In genomic region chr15:78881828-78882227, GRCm38 (mm10) we compare ENCODE assay signal across 35 mouse cellular contexts. TPM values are rescaled to one million over a fixed set of nuclear protein-coding genes. Genes with fewer than 3 reads are reported as not detected.
DNase-seq lines count a peak whose midpoint lies in the region; ATAC-seq and TF ChIP-seq lines count a peak whose summit lies in the region.
"Had no signal": no experiment of that assay in that cellular context is flagged by ENCODE, and none has a peak within 500 bp of the region (broad histone marks: within the 10 kb centered on the region; RNA-seq: fewer than 3 reads in every experiment).

No protein-coding gene starts in this region.

- H3K4me2 ChIP-seq in heart, postnatal 0 days (ENCODE audit: low read depth, low read length), result no peak overlapping the region
- no peak overlapping the region for H3K4me2 ChIP-seq in liver, embryonic 15.5 days
- H3K4me2 ChIP-seq in liver, embryonic 12.5 days, result no peak overlapping the region
- H3K4me2 ChIP-seq in forebrain, postnatal 0 days (ENCODE audit: low read depth), result no peak overlapping the region
- H3K4me2 ChIP-seq: embryonic facial prominence, embryonic 15.5 days; forebrain, embryonic 12.5 days; heart, embryonic 12.5 days; hindbrain, embryonic 15.5 days; lung, embryonic 15.5 days; midbrain, embryonic 15.5 days; neural tube, embryonic 12.5 days had no signal

- peak; percentile 11; the same call in 1 of the 2 replicates for TF ChIP-seq CTCF in heart, postnatal 0 days (IDR thresholded peaks at IDR 0.05; ENCODE audit: low read depth)
- TF ChIP-seq CTCF in heart, adult 2 months (IDR thresholded peaks at IDR 0.05), result no peak
- TF ChIP-seq CTCF in forebrain, postnatal 0 days (IDR thresholded peaks at IDR 0.05; ENCODE audit: low read depth), result no peak

- no peaks in the 10 kb centered on the region for H3K9me3 ChIP-seq in heart, postnatal 0 days (replicated peaks; ENCODE audit: control insufficient read depth, low read length)
- no peaks in the 10 kb centered on the region for H3K9me3 ChIP-seq in liver, embryonic 15.5 days (replicated peaks)
- H3K9me3 ChIP-seq in liver, embryonic 12.5 days (replicated peaks), result no peaks in the 10 kb centered on the region
- no peaks in the 10 kb centered on the region for H3K9me3 ChIP-seq in forebrain, postnatal 0 days (ENCODE audit: low read length)
- H3K9me3 ChIP-seq: embryonic facial prominence, embryonic 10.5 days; embryonic facial prominence, embryonic 15.5 days; forebrain, embryonic 12.5 days; G1E; heart, embryonic 12.5 days; hindbrain, embryonic 10.5 days; hindbrain, embryonic 15.5 days; lung, embryonic 15.5 days; midbrain, embryonic 15.5 days; neural tube, embryonic 12.5 days had no signal

- H3K79me2 ChIP-seq in heart, adult 2 months (replicated peaks; ENCODE audit: control insufficient read depth, insufficient read depth, low read length), result no peaks in the 10 kb centered on the region

- no peaks in the 10 kb centered on the region for H3K27me3 ChIP-seq in heart, postnatal 0 days (ENCODE audit: control insufficient read depth, insufficient read depth, low read length)
- H3K27me3 ChIP-seq in heart, adult 2 months (ENCODE audit: control insufficient read depth, insufficient read depth, low read length), result no peaks in the 10 kb centered on the region
- no peaks in the 10 kb centered on the region for H3K27me3 ChIP-seq in liver, embryonic 15.5 days
- no peaks in the 10 kb centered on the region for H3K27me3 ChIP-seq in liver, embryonic 12.5 days (replicated peaks)
- H3K27me3 ChIP-seq in forebrain, postnatal 0 days (ENCODE audit: insufficient read depth, low read length), result no peaks in the 10 kb centered on the region
- H3K27me3 ChIP-seq: embryonic facial prominence, embryonic 15.5 days; forebrain, embryonic 12.5 days; heart, embryonic 12.5 days; hindbrain, embryonic 15.5 days; lung, embryonic 15.5 days; midbrain, embryonic 15.5 days; neural tube, embryonic 12.5 days had no signal

- TF ChIP-seq EP300 in heart, postnatal 0 days (IDR thresholded peaks at IDR 0.05; ENCODE audit: low read depth), result no peak
- TF ChIP-seq EP300 in heart, adult 2 months (IDR thresholded peaks at IDR 0.05; ENCODE audit: insufficient read depth, low read depth, low read length), result no peak

- no peak for ATAC-seq in heart, postnatal 0 days (ENCODE audit: insufficient read depth, low read depth)
- no peak for ATAC-seq in liver, embryonic 15.5 days (ENCODE audit: insufficient read depth)
- ATAC-seq in liver, embryonic 12.5 days, result no peak
- ATAC-seq in forebrain, postnatal 0 days, result no peak
- ATAC-seq: inflammation-experienced regulatory T-cells, adult 6 months; midbrain, embryonic 15.5 days had no signal

- TF ChIP-seq POLR2A in heart, adult 2 months (IDR thresholded peaks at IDR 0.05; ENCODE audit: insufficient read depth, low read depth, low read length), result no peak

- no peak overlapping the region for H3K4me3 ChIP-seq in heart, postnatal 0 days (ENCODE audit: low read depth, low read length)
- no peak overlapping the region for H3K4me3 ChIP-seq in heart, adult 2 months
- H3K4me3 ChIP-seq in liver, embryonic 15.5 days (replicated peaks), result no peak overlapping the region
- no peak overlapping the region for H3K4me3 ChIP-seq in liver, embryonic 12.5 days
- H3K4me3 ChIP-seq in forebrain, postnatal 0 days (ENCODE audit: low read depth, low read length), result no peak overlapping the region
- H3K4me3 ChIP-seq: embryonic facial prominence, embryonic 10.5 days; embryonic facial prominence, embryonic 15.5 days; forebrain, embryonic 12.5 days; heart, embryonic 12.5 days; hindbrain, embryonic 10.5 days; hindbrain, embryonic 15.5 days; lung, embryonic 15.5 days; midbrain, embryonic 15.5 days; neural tube, embryonic 12.5 days had no signal

- peaks cover 68% of the 10 kb centered on the region for H3K36me3 ChIP-seq in heart, postnatal 0 days (replicated peaks; ENCODE audit: control insufficient read depth, insufficient read depth, low read length)
- no peaks in the 10 kb centered on the region for H3K36me3 ChIP-seq in heart, adult 2 months (ENCODE audit: control insufficient read depth, insufficient read depth, low read length)
- H3K36me3 ChIP-seq in liver, embryonic 15.5 days (replicated peaks), result peaks cover 64% of the 10 kb centered on the region
- H3K36me3 ChIP-seq in liver, embryonic 12.5 days, result peaks cover 73% of the 10 kb centered on the region
- peaks cover 64% of the 10 kb centered on the region for H3K36me3 ChIP-seq in forebrain, postnatal 0 days (ENCODE audit: insufficient read depth)

- H3K27ac ChIP-seq in heart, postnatal 0 days (ENCODE audit: low read depth), result no peak overlapping the region
- no peak overlapping the region for H3K27ac ChIP-seq in heart, adult 2 months
- H3K27ac ChIP-seq in liver, embryonic 15.5 days (replicated peaks), result 0 out of 2 replicates have a peak overlapping the region, but pooled peaks have one; percentile 19
- no peak overlapping the region for H3K27ac ChIP-seq in liver, embryonic 12.5 days
- H3K27ac ChIP-seq in forebrain, postnatal 0 days (ENCODE audit: low read depth, low read length), result no peak overlapping the region
- H3K27ac ChIP-seq: embryonic facial prominence, embryonic 10.5 days; embryonic facial prominence, embryonic 15.5 days; forebrain, embryonic 12.5 days; hindbrain, embryonic 10.5 days; hindbrain, embryonic 15.5 days; lung, embryonic 15.5 days; macrophage; midbrain, embryonic 15.5 days; neural tube, embryonic 12.5 days had no signal

- DNase-seq in heart, postnatal 0 days (ENCODE audit: low spot score), result no peak
- no peak for DNase-seq in heart, adult 2 months
- peak; percentile 31 for DNase-seq in 416B (ENCODE audit: low read depth)
- DNase-seq in naive thymus-derived CD4-positive, alpha-beta T cell, adult 2 months (ENCODE audit: low read depth), result peak; percentile 35
- no peak for DNase-seq in forebrain, postnatal 0 days
- DNase-seq: adrenal gland, adult 8-10 months; cerebellum, adult 8-10 months; cerebellum, postnatal 25 days; gastrocnemius, postnatal 10 days; heart, adult 11 months; heart, postnatal 10 days; kidney, adult 2 months; right cerebral cortex, postnatal 4 days; thymus, adult 2 months; thymus, postnatal 36 days had no signal

- intact Hi-C loops in heart, adult 2 months (cut with DNase I), result no loop called here

- no peak overlapping the region for H3K9ac ChIP-seq in heart, postnatal 0 days (replicated peaks; ENCODE audit: low read depth, low read length)
- H3K9ac ChIP-seq in heart, adult 2 months (ENCODE audit: low read depth, low read length), result no peak overlapping the region
- no peak overlapping the region for H3K9ac ChIP-seq in liver, embryonic 15.5 days
- no peak overlapping the region for H3K9ac ChIP-seq in liver, embryonic 12.5 days
- no peak overlapping the region for H3K9ac ChIP-seq in forebrain, postnatal 0 days
- H3K9ac ChIP-seq: embryonic facial prominence, embryonic 15.5 days; forebrain, embryonic 12.5 days; heart, embryonic 12.5 days; hindbrain, embryonic 15.5 days; lung, embryonic 15.5 days; midbrain, embryonic 15.5 days; neural tube, embryonic 12.5 days had no signal

- peaks cover 6% of the 10 kb centered on the region; the same call in 1 of the 2 replicates for H3K4me1 ChIP-seq in heart, postnatal 0 days (ENCODE audit: control insufficient read depth, insufficient read depth)
- H3K4me1 ChIP-seq in heart, adult 2 months (ENCODE audit: control insufficient read depth, insufficient read depth, low read length), result peaks cover 2% of the 10 kb centered on the region; the same call in 1 of the 2 replicates
- peaks cover 39% of the 10 kb centered on the region for H3K4me1 ChIP-seq in liver, embryonic 15.5 days (replicated peaks)
- peaks cover 29% of the 10 kb centered on the region for H3K4me1 ChIP-seq in liver, embryonic 12.5 days
- H3K4me1 ChIP-seq in forebrain, postnatal 0 days (ENCODE audit: insufficient read depth), result peaks cover 7% of the 10 kb centered on the region

- WGBS in heart, postnatal 0 days, result 76% methylated on average over 3 of the region's 3 CpGs
- WGBS in heart, adult 2 months, result 89% methylated on average over 3 of the region's 3 CpGs
- 75% methylated on average over 3 of the region's 3 CpGs for WGBS in liver, embryonic 15.5 days (ENCODE audit: insufficient replicate concordance)
- WGBS in liver, embryonic 12.5 days (ENCODE audit: insufficient replicate concordance), result 79% methylated on average over 3 of the region's 3 CpGs
- 91% methylated on average over 3 of the region's 3 CpGs for WGBS in forebrain, postnatal 0 days

RNA-seq across cellular contexts. Expression of gene Gga1, which starts 4.8 kb away (rescaled TPM):
- 32.4 and 40.5 TPM in 2 replicates for total RNA-seq in heart, postnatal 0 days (2014; rRNA removed; ENCODE audit: low replicate concordance)
- 30.1 and 32.4 TPM in 2 replicates for polyA plus RNA-seq in heart, postnatal 0 days (2015; fragmentation: Nextera tagmentation; extraction: Ambion mirVana)
- total RNA-seq in heart, adult 2 months (2021), result 10 to 100 TPM; 42.2 to 44.4 TPM
- 44.7 and 52.7 TPM in 2 replicates for polyA plus RNA-seq in heart, adult 2 months (2012; rRNA removed)
- polyA plus RNA-seq in liver, embryonic 15.5 days (2015; fragmentation: Nextera tagmentation; extraction: Ambion mirVana), result 21.4 and 23.6 TPM in 2 replicates
- 32.2 and 33.5 TPM in 2 replicates for polyA plus RNA-seq in liver, embryonic 12.5 days (2016; fragmentation: Nextera tagmentation; extraction: Ambion mirVana)
- 37.0 and 42.9 TPM in 2 replicates for total RNA-seq in forebrain, postnatal 0 days (2014; rRNA removed)
- 54.8 and 55.7 TPM in 2 replicates for polyA plus RNA-seq in forebrain, postnatal 0 days (2015; fragmentation: Nextera tagmentation; extraction: Ambion mirVana)

RNA-seq across cellular contexts. Expression of gene Gm49510, which starts 17.6 kb away (rescaled TPM):
- 0.73 TPM in 1 of 2 replicates, not detected in the other for total RNA-seq in heart, postnatal 0 days (2014; rRNA removed; ENCODE audit: low replicate concordance)
- polyA plus RNA-seq in heart, postnatal 0 days (2015; fragmentation: Nextera tagmentation; extraction: Ambion mirVana), result 0.08 and 0.18 TPM in 2 replicates
- not detected for total RNA-seq in heart, adult 2 months (2021)
- polyA plus RNA-seq in heart, adult 2 months (2012; rRNA removed), result 0.04 TPM in 1 of 2 replicates, not detected in the other
- polyA plus RNA-seq in liver, embryonic 15.5 days (2015; fragmentation: Nextera tagmentation; extraction: Ambion mirVana), result 0.08 and 0.26 TPM in 2 replicates
- 0.17 and 0.43 TPM in 2 replicates for polyA plus RNA-seq in liver, embryonic 12.5 days (2016; fragmentation: Nextera tagmentation; extraction: Ambion mirVana)
- not detected in 2 replicates for total RNA-seq in forebrain, postnatal 0 days (2014; rRNA removed)
- polyA plus RNA-seq in forebrain, postnatal 0 days (2015; fragmentation: Nextera tagmentation; extraction: Ambion mirVana), result not detected in 2 replicates
- total RNA-seq: adrenal gland, postnatal 4 days; gastrocnemius, postnatal 10 days; heart, postnatal 10 days; layer of hippocampus, postnatal 10 days; liver, adult 2 months had no signal
- polyA plus RNA-seq: forebrain, embryonic 12.5 days; hindbrain, embryonic 15.5 days; inflammation-experienced regulatory T-cells, adult 6 months; kidney, adult 2 months; liver, adult 2 months; macrophage; midbrain, embryonic 15.5 days had no signal

RNA-seq across cellular contexts. Expression of gene Sh3bp1, which starts 17.7 kb away (rescaled TPM):
- total RNA-seq in heart, postnatal 0 days (2014; rRNA removed; ENCODE audit: low replicate concordance), result 9.8 and 11.7 TPM in 2 replicates
- 6.4 and 7.0 TPM in 2 replicates for polyA plus RNA-seq in heart, postnatal 0 days (2015; fragmentation: Nextera tagmentation; extraction: Ambion mirVana)
- total RNA-seq in heart, adult 2 months (2021), result 1 to 10 TPM; 2.6 to 3.3 TPM
- 12.6 and 19.2 TPM in 2 replicates for polyA plus RNA-seq in heart, adult 2 months (2012; rRNA removed)
- 14.4 and 15.3 TPM in 2 replicates for polyA plus RNA-seq in liver, embryonic 15.5 days (2015; fragmentation: Nextera tagmentation; extraction: Ambion mirVana)
- polyA plus RNA-seq in liver, embryonic 12.5 days (2016; fragmentation: Nextera tagmentation; extraction: Ambion mirVana), result 34.3 and 39.3 TPM in 2 replicates
- 2.0 and 6.4 TPM in 2 replicates for total RNA-seq in forebrain, postnatal 0 days (2014; rRNA removed)
- polyA plus RNA-seq in forebrain, postnatal 0 days (2015; fragmentation: Nextera tagmentation; extraction: Ambion mirVana), result 3.3 and 4.3 TPM in 2 replicates

RNA-seq across cellular contexts. Expression of gene Lgals2, which starts 26.5 kb away (rescaled TPM):
- total RNA-seq in heart, postnatal 0 days (2014; rRNA removed; ENCODE audit: low replicate concordance), result 4.6 TPM in 1 of 2 replicates, not detected in the other
- polyA plus RNA-seq in heart, postnatal 0 days (2015; fragmentation: Nextera tagmentation; extraction: Ambion mirVana), result 0.27 and 0.36 TPM in 2 replicates
- total RNA-seq in heart, adult 2 months (2021), result not detected
- polyA plus RNA-seq in heart, adult 2 months (2012; rRNA removed), result 0.59 and 1.5 TPM in 2 replicates
- 7.7 and 9.5 TPM in 2 replicates for polyA plus RNA-seq in liver, embryonic 15.5 days (2015; fragmentation: Nextera tagmentation; extraction: Ambion mirVana)
- 7.0 and 9.5 TPM in 2 replicates for polyA plus RNA-seq in liver, embryonic 12.5 days (2016; fragmentation: Nextera tagmentation; extraction: Ambion mirVana)
- not detected in 2 replicates for total RNA-seq in forebrain, postnatal 0 days (2014; rRNA removed)
- polyA plus RNA-seq in forebrain, postnatal 0 days (2015; fragmentation: Nextera tagmentation; extraction: Ambion mirVana), result 0.52 TPM in 1 of 2 replicates, not detected in the other
- total RNA-seq: adrenal gland, adult 8-10 months; G1E; gastrocnemius, postnatal 10 days; layer of hippocampus, postnatal 10 days; left cerebral cortex, adult 18-20 months; left cerebral cortex, postnatal 14 days had no signal
- polyA plus RNA-seq: embryonic facial prominence, embryonic 10.5 days; forebrain, embryonic 12.5 days; G1E; hindbrain, embryonic 10.5 days; hindbrain, embryonic 15.5 days; inflammation-experienced regulatory T-cells, adult 6 months; limb, embryonic 11.5 days; macrophage; neural tube, embryonic 12.5 days had no signal

RNA-seq across cellular contexts. Expression of gene Pdxp, which starts 31.9 kb away (rescaled TPM):
- 25.8 and 46.0 TPM in 2 replicates for total RNA-seq in heart, postnatal 0 days (2014; rRNA removed; ENCODE audit: low replicate concordance)
- polyA plus RNA-seq in heart, postnatal 0 days (2015; fragmentation: Nextera tagmentation; extraction: Ambion mirVana), result 7.7 and 8.3 TPM in 2 replicates
- total RNA-seq in heart, adult 2 months (2021), result under 1 TPM; 0.81 to 0.86 TPM
- 2.0 and 2.9 TPM in 2 replicates for polyA plus RNA-seq in heart, adult 2 months (2012; rRNA removed)
- 5.4 and 5.6 TPM in 2 replicates for polyA plus RNA-seq in liver, embryonic 15.5 days (2015; fragmentation: Nextera tagmentation; extraction: Ambion mirVana)
- polyA plus RNA-seq in liver, embryonic 12.5 days (2016; fragmentation: Nextera tagmentation; extraction: Ambion mirVana), result 17.1 and 17.4 TPM in 2 replicates
- total RNA-seq in forebrain, postnatal 0 days (2014; rRNA removed), result 263 and 283 TPM in 2 replicates
- 174 and 175 TPM in 2 replicates for polyA plus RNA-seq in forebrain, postnatal 0 days (2015; fragmentation: Nextera tagmentation; extraction: Ambion mirVana)

Comparison
In these comparisons a context has a peak if more than half of its experiments do, and no peak if none do; other contexts are left out.
1. DNase-seq: peak in 416B (single experiment) and naive thymus-derived CD4-positive, alpha-beta T cell, adult 2 months (single experiment); none in heart, postnatal 0 days (single experiment), heart, adult 2 months (0 of 2) and forebrain, postnatal 0 days (single experiment).